Mouse (Mus musculus) hindbrain, embryonic 14.5 days (tissue): ENCODE measurements around the gene Impad1. TPM values are rescaled to one million over a fixed set of nuclear protein-coding genes. Genes with fewer than 3 reads are reported as not detected.
A peak's percentile ranks its signal among the peaks of the same experiment; 100 is the strongest.

ENCODE experiments used
- ATAC-seq: fragments of 200-750 bp; cut with Nextera tagmentation; 2 replicates; pipeline ENCODE4 v1.8.0; 2017; ENCODE audit warnings: moderate number of reproducible peaks, mild to moderate bottlenecking, moderate TSS enrichment, moderate library complexity; ENCODE audit not compliant: low FRiP score
- DNase-seq: peaks from one replicate; pipeline ENCODE4 v3.0.0-alpha.2; 2015; ENCODE audit warnings: low spot score
- H3K27ac ChIP-seq: fragments of 300-500 bp; sonication (generic); 2 replicates; pipeline ENCODE4 v1.5.1; 2014; ENCODE audit warnings: mild to moderate bottlenecking, moderate library complexity
- H3K27me3 ChIP-seq: fragments of 300-500 bp; sonication (generic); 2 replicates; pipeline ENCODE4 v1.6.1; 2014; ENCODE audit warnings: mild to moderate bottlenecking, low read length, mixed read lengths; ENCODE audit not compliant: control insufficient read depth, insufficient read depth
- H3K36me3 ChIP-seq: fragments of 300-500 bp; sonication (generic); replicated peaks from 2 replicates; pipeline ENCODE4 v1.6.1; 2014; ENCODE audit not compliant: control insufficient read depth, insufficient read depth
- H3K4me1 ChIP-seq: fragments of 300-500 bp; sonication (generic); replicated peaks from 2 replicates; pipeline ENCODE4 v1.6.1; 2014; ENCODE audit warnings: antibody characterized with exemption, low read length, mixed read lengths; ENCODE audit not compliant: control insufficient read depth, insufficient read depth
- H3K4me2 ChIP-seq: fragments of 300-500 bp; sonication (generic); replicated peaks from 2 replicates; pipeline ENCODE4 v1.6.1; 2014; ENCODE audit warnings: mild to moderate bottlenecking, moderate library complexity
- H3K4me3 ChIP-seq: fragments of 300-500 bp; sonication (generic); replicated peaks from 2 replicates; pipeline ENCODE4 v1.5.1; 2014; ENCODE audit warnings: mild to moderate bottlenecking, low read length
- H3K9ac ChIP-seq: fragments of 300-500 bp; sonication (generic); 2 replicates; pipeline ENCODE4 v1.6.1; 2014
- H3K9me3 ChIP-seq: fragments of 300-500 bp; sonication (generic); 2 replicates; pipeline ENCODE4 v1.6.1; 2016; ENCODE audit warnings: low read length; ENCODE audit not compliant: control insufficient read depth
- WGBS: fragments of 180-500 bp; shearing (Covaris S2); extraction: QIAGEN DNeasy Blood & Tissue Kit; methylation state at CpG from one replicate; pipeline ENCODE4 v1.1.7; 2014; 5-methylcytosine and 5-hydroxymethylcytosine counted together
- polyA plus RNA-seq: library from polyadenylated mRNA; unstranded; fragments of >200 nt; fragmentation: Nextera tagmentation; extraction: Ambion mirVana; gene quantifications from 2 replicates; pipeline ENCODE4 v1.2.1, GENCODE M21; 2014

Gene Impad1
- polyA plus RNA-seq = 55.6 and 61.2 TPM in 2 replicates

- no peaks in the 10 kb centered on the region for H3K9me3 ChIP-seq
- peaks cover 21% of the 10 kb centered on the region for H3K4me1 ChIP-seq
- H3K9ac ChIP-seq = peak within 1 kb of the TSS; percentile 99
- peak within 1 kb of the TSS; percentile 88 for H3K27ac ChIP-seq
- 0 out of 2 replicates have a peak, but pooled peaks cover 5% of the 10 kb centered on the region for H3K36me3 ChIP-seq
- H3K27me3 ChIP-seq = no peaks in the 10 kb centered on the region
- peak; percentile 97 for ATAC-seq
- H3K4me2 ChIP-seq = peak within 1 kb of the TSS; percentile 89
- peak within 1 kb of the TSS; percentile 99 for H3K4me3 ChIP-seq
- 1% methylated on average over 48 of the region's 48 CpGs for WGBS
- DNase-seq = peak; percentile 80
These were observed at the start of gene Impad1 for GRCm38 (mm10) chr4:4792992-4793834. TSS of gene Impad1 (minus strand) at chr4:4793355.

DNA sequence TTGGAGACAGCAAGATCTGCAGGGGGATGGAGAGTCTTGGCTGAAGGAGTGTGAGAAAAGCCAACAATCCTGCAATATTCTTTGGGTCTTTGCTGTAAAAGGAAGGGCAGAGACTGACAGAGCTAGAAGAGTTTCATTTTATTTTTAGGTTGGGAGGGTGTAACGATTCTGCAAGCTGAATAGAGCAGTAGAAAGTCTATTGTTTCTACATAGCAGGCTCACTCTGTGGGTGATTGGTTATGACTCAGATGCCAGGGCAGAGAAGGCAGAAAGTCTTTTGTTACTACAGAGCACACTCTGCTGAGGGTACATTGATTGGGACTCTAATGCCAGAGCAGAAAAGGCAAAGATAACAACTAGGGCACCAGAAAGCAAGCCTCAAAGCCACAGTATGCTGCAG is 47.0 kb upstream of the Impad1 start:
- ATAC-seq = no peak

GRCm38 (mm10) chr4:4833789-4834295 is 40.7 kb upstream of the Impad1 start:
- Histone ChIP-seq H3K36me3 (no peaks in the 10 kb centered on the region), H3K27me3 (no peaks in the 10 kb centered on the region), H3K4me2 (no peak overlapping the region), H3K9ac (no peak overlapping the region), H3K27ac (no peak overlapping the region), H3K4me3 (no peak overlapping the region), H3K9me3 (no peaks in the 10 kb centered on the region), H3K4me1 (no peaks in the 10 kb centered on the region)
- WGBS = 81% methylated on average over 5 of the region's 5 CpGs
- no peak for DNase-seq
- no peak for ATAC-seq

More for the DNA sequence above, 47.0 kb upstream of the Impad1 start:
- Histone ChIP-seq H3K4me3 (no peak overlapping the region), H3K9me3 (no peaks in the 10 kb centered on the region), H3K27ac (no peak overlapping the region), H3K9ac (no peak overlapping the region), H3K4me1 (no peaks in the 10 kb centered on the region), H3K27me3 (no peaks in the 10 kb centered on the region), H3K4me2 (no peak overlapping the region), H3K36me3 (no peaks in the 10 kb centered on the region)
- no peak for DNase-seq
- 29% methylated on average over 1 of the region's 1 CpGs for WGBS

GRCm38 (mm10) chr4:4828131-4828530 is 35.0 kb upstream of the Impad1 start:
- Histone ChIP-seq H3K4me1 (no peaks in the 10 kb centered on the region), H3K4me3 (no peak overlapping the region), H3K27ac (no peak overlapping the region), H3K4me2 (no peak overlapping the region), H3K9me3 (no peaks in the 10 kb centered on the region), H3K9ac (no peak overlapping the region), H3K27me3 (no peaks in the 10 kb centered on the region), H3K36me3 (no peaks in the 10 kb centered on the region)
- 47% methylated on average over 2 of the region's 2 CpGs for WGBS
- DNase-seq = no peak
- ATAC-seq = no peak

DNA sequence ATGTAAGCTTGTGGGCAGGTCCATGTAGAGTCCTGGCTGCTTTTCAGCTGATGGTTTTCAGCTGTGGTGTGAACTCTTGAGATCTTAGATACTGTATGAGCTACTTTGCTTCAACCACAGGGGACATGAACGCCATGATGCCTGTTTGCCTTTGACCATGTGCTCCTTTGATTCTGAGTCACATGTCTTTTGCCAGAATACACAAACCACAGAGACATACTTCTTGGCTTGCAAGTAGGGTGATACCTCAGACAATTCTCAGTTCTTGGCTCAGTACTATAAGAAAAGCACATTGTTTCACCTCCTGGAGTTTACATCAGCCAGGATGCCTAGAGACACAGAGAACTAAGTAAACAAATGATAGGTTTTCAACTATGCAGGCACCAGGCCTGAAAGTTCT is 29.0 kb upstream of the Impad1 start:
- Histone ChIP-seq H3K9ac (no peak overlapping the region), H3K4me1 (no peaks in the 10 kb centered on the region), H3K36me3 (no peaks in the 10 kb centered on the region), H3K4me2 (no peak overlapping the region), H3K4me3 (no peak overlapping the region), H3K27ac (no peak overlapping the region), H3K27me3 (no peaks in the 10 kb centered on the region), H3K9me3 (no peaks in the 10 kb centered on the region)
- DNase-seq = no peak
- 83% methylated on average over 1 of the region's 1 CpGs for WGBS
- ATAC-seq = no peak

DNA sequence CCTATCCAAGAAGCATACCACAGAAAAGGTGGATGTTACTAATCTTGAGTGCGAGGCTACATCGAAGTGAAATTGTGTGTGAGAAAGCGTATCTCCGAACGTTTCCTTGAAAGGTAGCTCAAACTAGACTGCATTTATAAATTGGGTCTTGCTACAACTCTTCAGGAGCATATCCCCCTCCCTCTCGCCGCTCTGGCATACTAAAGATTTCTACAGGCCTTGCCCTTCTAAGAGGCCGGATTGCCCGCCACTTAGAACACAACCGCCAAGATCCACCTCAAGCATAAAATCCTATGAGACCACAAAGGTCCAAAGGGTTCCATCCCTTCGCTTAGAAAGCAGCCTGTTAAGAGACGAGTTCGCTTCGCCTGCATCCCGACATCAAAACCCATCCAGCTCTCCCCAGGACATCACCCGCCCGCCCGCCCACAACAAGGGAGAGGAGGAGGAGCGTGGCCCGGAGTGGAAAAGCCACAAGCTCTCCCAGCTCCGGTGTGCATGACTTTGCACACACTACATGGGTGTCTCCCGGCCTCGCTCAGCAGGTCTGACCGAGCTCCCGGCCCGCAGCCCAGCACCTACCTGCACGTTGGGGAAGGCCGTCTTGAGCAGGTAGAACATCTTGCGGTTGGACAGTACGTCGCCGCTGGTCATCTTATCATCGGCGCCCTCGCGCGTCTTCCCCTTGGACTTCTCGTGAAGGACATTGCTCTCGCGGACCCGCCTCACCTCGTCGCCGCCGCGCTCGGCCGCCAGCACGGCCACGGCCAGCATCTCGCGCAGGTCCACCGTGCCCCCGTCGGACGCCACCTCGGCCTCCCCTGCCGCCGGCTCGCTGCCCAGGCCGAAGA is 789 bp downstream of the Impad1 start:
- Histone ChIP-seq H3K4me1 (peaks cover 21% of the 10 kb centered on the region), H3K9me3 (no peaks in the 10 kb centered on the region), H3K9ac (peak overlapping the region; percentile 99), H3K36me3 (0 out of 2 replicates have a peak, but pooled peaks cover 5% of the 10 kb centered on the region), H3K4me3 (peak overlapping the region; percentile 99), H3K27me3 (no peaks in the 10 kb centered on the region), H3K27ac (peak overlapping the region; percentile 88), H3K4me2 (peak overlapping the region; percentile 89)
- whole genome bisulfite sequencing = under 1% methylated on average over 61 of the region's 61 CpGs
- DNase-seq (peak; percentile 55), ATAC-seq (peak; percentile 67)

DNA sequence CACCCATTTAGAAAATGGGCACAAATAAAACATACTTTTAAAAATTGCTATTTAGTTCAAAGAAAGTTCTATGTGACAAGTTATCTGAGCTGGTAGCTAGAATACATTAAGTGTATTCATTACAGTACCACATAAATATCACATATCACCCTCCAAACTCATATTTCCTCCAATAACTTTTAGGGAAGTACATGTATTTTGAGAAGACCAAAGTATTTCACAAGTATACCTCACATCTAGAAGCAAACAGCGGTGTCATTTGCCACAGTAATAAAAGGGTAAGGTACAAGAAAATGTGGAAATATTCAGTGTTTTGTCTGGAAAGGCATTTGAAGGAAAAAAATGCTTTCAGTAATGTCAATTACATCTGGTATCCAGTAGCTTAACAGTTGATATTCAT is 2.0 kb downstream of the Impad1 start:
- no peaks in the 10 kb centered on the region for H3K27me3 ChIP-seq
- peak overlapping the region; percentile 99 for H3K9ac ChIP-seq
- DNase-seq = no peak
- peaks cover 21% of the 10 kb centered on the region for H3K4me1 ChIP-seq
- ATAC-seq = no peak
- H3K4me3 ChIP-seq = peak overlapping the region; percentile 99
- 92% methylated on average over 1 of the region's 1 CpGs for WGBS
- H3K36me3 ChIP-seq = 0 out of 2 replicates have a peak, but pooled peaks cover 5% of the 10 kb centered on the region
- H3K27ac ChIP-seq = no peak overlapping the region
- peak overlapping the region; percentile 89 for H3K4me2 ChIP-seq
- no peaks in the 10 kb centered on the region for H3K9me3 ChIP-seq

- no peak overlapping the region for H3K9ac ChIP-seq
- no peak for ATAC-seq
- H3K4me3 ChIP-seq = no peak overlapping the region
- no peak overlapping the region for H3K4me2 ChIP-seq
- no peak overlapping the region for H3K27ac ChIP-seq
- H3K36me3 ChIP-seq = 0 out of 2 replicates have a peak, but pooled peaks cover 11% of the 10 kb centered on the region
- WGBS = 94% methylated on average over 2 of the region's 2 CpGs
- no peaks in the 10 kb centered on the region for H3K27me3 ChIP-seq
- no peak for DNase-seq
- 0 out of 2 replicates have a peak, but pooled peaks cover 4% of the 10 kb centered on the region for H3K4me1 ChIP-seq
- H3K9me3 ChIP-seq = peaks cover 20% of the 10 kb centered on the region; the same call in 1 of the 2 replicates
These were observed 8.0 kb downstream of the Impad1 start for GRCm38 (mm10) chr4:4785169-4785568.

- Histone ChIP-seq H3K36me3 (0 out of 2 replicates have a peak, but pooled peaks cover 11% of the 10 kb centered on the region), H3K4me3 (no peak overlapping the region), H3K4me1 (no peaks in the 10 kb centered on the region), H3K27me3 (no peaks in the 10 kb centered on the region), H3K9me3 (peaks cover 20% of the 10 kb centered on the region; the same call in 1 of the 2 replicates), H3K27ac (no peak overlapping the region), H3K9ac (no peak overlapping the region), H3K4me2 (no peak overlapping the region)
- DNase-seq = no peak
- no peak for ATAC-seq
- 93% methylated on average over 1 of the region's 1 CpGs for WGBS
These were observed 8.8 kb downstream of the Impad1 start for GRCm38 (mm10) chr4:4784305-4784704.
